Mouse (Mus musculus) liver, embryonic 15.5 days (tissue): ENCODE measurements at regions not wholly inside any gene's neighbourhood (a gene's known extent, or its start where the extent isn't known, plus 50 kb on each side); places are given as distances from the start of the nearest gene placed in this dataset.

Experiments used
- ATAC-seq: fragments of 200-750 bp; cut with Nextera tagmentation; 2 replicates; pipeline ENCODE4 v1.8.0; 2017; ENCODE audit warnings: moderate number of reproducible peaks, mild to moderate bottlenecking, moderate library complexity; ENCODE audit not compliant: insufficient read depth
- H3K27ac ChIP-seq: fragments of 300-500 bp; sonication (generic); replicated peaks from 2 replicates; pipeline ENCODE4 v1.5.1; 2015; ENCODE audit warnings: mild to moderate bottlenecking, inconsistent platforms
- H3K27me3 ChIP-seq: fragments of 300-500 bp; sonication (generic); 2 replicates; pipeline ENCODE4 v1.6.1; 2015; ENCODE audit warnings: mild to moderate bottlenecking, inconsistent platforms
- H3K36me3 ChIP-seq: fragments of 300-500 bp; sonication (generic); replicated peaks from 2 replicates; pipeline ENCODE4 v1.6.1; 2015; ENCODE audit warnings: moderate library complexity, mild to moderate bottlenecking, inconsistent platforms
- H3K4me1 ChIP-seq: fragments of 300-500 bp; sonication (generic); replicated peaks from 2 replicates; pipeline ENCODE4 v1.6.1; 2015; ENCODE audit warnings: inconsistent platforms
- H3K4me2 ChIP-seq: fragments of 300-500 bp; sonication (generic); 2 replicates; pipeline ENCODE4 v1.6.1; 2015; ENCODE audit warnings: moderate library complexity, mild to moderate bottlenecking, inconsistent platforms
- H3K4me3 ChIP-seq: fragments of 300-500 bp; sonication (generic); replicated peaks from 2 replicates; pipeline ENCODE4 v1.5.1; 2015; ENCODE audit warnings: mild to moderate bottlenecking, inconsistent platforms
- H3K9ac ChIP-seq: fragments of 300-500 bp; sonication (generic); 2 replicates; pipeline ENCODE4 v1.6.1; 2015; ENCODE audit warnings: moderate library complexity, mild to moderate bottlenecking, inconsistent platforms
- H3K9me3 ChIP-seq: fragments of 300-500 bp; sonication (generic); replicated peaks from 2 replicates; pipeline ENCODE4 v1.6.1; 2016; ENCODE audit warnings: inconsistent platforms
- WGBS: fragments of 180-500 bp; shearing (Covaris S2); methylation state at CpG from one replicate; pipeline ENCODE4 v1.1.7; 2015; ENCODE audit warnings: mixed read lengths; ENCODE audit not compliant: insufficient replicate concordance; 5-methylcytosine and 5-hydroxymethylcytosine counted together

DNA sequence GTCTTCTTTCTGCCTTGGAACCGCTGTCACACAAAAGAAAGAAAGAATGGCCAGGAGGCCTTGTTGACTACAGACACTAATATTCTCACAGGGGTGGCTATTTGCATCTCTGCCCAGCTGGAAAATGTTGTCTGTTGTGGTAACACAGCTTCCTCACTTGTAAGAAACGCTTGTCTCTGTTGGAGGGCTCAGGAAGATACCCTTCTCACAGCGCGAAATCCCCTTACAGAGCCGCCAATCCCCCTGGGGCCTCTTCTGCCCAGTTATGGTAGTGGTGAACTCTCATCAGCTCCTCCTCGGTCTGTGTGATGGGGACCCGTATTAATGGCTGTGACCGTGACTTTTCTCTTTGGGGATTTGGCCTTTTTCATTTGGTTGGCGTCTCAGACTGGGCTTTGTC is 1022.5 kb downstream of the Adgrl2 start:
- Histone ChIP-seq H3K4me2 (no peak overlapping the region), H3K9me3 (no peaks in the 10 kb centered on the region), H3K27me3 (no peaks in the 10 kb centered on the region), H3K4me1 (no peaks in the 10 kb centered on the region), H3K9ac (no peak overlapping the region), H3K4me3 (no peak overlapping the region), H3K36me3 (no peaks in the 10 kb centered on the region), H3K27ac (no peak overlapping the region)
- WGBS = 60% methylated on average over 9 of the region's 9 CpGs
- ATAC-seq = no peak

DNA sequence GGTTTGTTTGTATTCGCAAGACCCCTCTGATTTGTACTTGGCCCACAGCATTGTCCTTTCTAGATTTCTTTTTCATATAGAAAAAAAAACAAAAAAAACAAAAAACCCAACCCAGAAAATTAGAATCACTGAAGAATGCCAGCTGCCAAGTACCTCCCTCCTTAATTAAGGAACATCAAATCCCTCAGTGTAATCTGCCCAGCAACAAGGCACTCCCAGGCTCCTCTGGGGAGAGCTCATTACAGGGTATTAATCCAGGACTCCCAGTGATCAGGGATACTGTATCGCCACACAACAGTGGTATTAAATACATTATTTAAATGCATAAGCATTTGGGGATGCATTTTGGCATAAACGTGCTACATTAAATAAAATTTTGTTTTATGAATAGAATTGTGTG is 1023.1 kb downstream of the Adgrl2 start:
- ATAC-seq = no peak
- Histone ChIP-seq H3K4me3 (no peak overlapping the region), H3K9ac (no peak overlapping the region), H3K4me1 (no peaks in the 10 kb centered on the region), H3K27me3 (no peaks in the 10 kb centered on the region), H3K9me3 (no peaks in the 10 kb centered on the region), H3K27ac (no peak overlapping the region), H3K36me3 (no peaks in the 10 kb centered on the region), H3K4me2 (no peak overlapping the region)
- WGBS = 73% methylated on average over 3 of the region's 3 CpGs

GRCm38 (mm10) chr3:147966827-147967226 is 1023.5 kb downstream of the Adgrl2 start:
- no peaks in the 10 kb centered on the region for H3K9me3 ChIP-seq
- WGBS = 65% methylated on average over 8 of the region's 8 CpGs
- no peak overlapping the region for H3K9ac ChIP-seq
- H3K4me2 ChIP-seq = no peak overlapping the region
- H3K36me3 ChIP-seq = no peaks in the 10 kb centered on the region
- no peaks in the 10 kb centered on the region for H3K4me1 ChIP-seq
- H3K27ac ChIP-seq = no peak overlapping the region
- ATAC-seq = no peak
- no peaks in the 10 kb centered on the region for H3K27me3 ChIP-seq
- no peak overlapping the region for H3K4me3 ChIP-seq

- no peaks in the 10 kb centered on the region for H3K27me3 ChIP-seq
- ATAC-seq = no peak
- no peak overlapping the region for H3K4me2 ChIP-seq
- no peak overlapping the region for H3K4me3 ChIP-seq
- no peaks in the 10 kb centered on the region for H3K4me1 ChIP-seq
- whole genome bisulfite sequencing = 78% methylated on average over 12 of the region's 12 CpGs
- H3K36me3 ChIP-seq = no peaks in the 10 kb centered on the region
- no peak overlapping the region for H3K9ac ChIP-seq
- no peaks in the 10 kb centered on the region for H3K9me3 ChIP-seq
- no peak overlapping the region for H3K27ac ChIP-seq
These were observed 1024.0 kb downstream of the Adgrl2 start for GRCm38 (mm10) chr3:147966379-147966778.

DNA sequence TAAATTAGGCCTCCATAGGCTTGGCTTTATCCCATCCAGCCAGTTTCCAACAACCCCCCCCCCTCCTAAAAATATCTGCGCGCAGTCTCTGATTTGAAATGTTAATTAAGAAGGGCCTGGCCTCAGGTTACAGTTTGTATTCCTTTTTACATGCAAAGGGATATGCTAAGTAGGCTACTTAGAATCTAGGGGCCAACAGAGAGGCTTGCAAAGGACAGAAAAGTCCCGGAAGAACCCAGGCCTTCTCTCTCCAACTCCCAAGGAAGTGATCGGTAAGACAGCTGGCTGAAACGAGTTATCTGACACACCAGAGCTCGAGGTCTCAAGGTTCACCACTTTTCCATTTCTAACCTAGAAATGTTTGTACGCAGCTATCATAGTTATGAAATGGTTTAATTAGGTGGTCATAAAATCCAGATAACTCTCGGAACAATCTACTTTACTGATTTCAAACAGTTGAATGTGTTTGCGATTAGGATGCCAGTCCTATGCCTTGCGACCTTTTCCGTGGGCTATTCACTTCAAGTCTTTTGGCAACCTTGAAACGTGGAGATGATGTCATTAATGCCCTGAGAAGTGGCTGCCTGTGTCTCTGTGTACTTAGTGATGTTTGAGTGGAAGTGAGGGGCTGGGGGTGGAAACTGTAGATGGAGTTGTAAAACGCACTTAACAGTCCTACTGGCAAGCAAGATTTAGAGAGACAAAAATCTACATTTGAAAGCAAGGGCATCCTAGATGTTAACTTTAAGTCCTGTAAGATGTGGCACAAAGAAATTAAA is 1026.5 kb downstream of the Adgrl2 start:
- H3K4me3 ChIP-seq = no peak overlapping the region
- no peaks in the 10 kb centered on the region for H3K36me3 ChIP-seq
- WGBS = 42% methylated on average over 13 of the region's 13 CpGs
- H3K4me2 ChIP-seq = no peak overlapping the region
- no peak overlapping the region for H3K9ac ChIP-seq
- no peaks in the 10 kb centered on the region for H3K27me3 ChIP-seq
- H3K9me3 ChIP-seq = no peaks in the 10 kb centered on the region
- no peak overlapping the region for H3K27ac ChIP-seq
- no peak for ATAC-seq
- H3K4me1 ChIP-seq = no peaks in the 10 kb centered on the region

- no peak overlapping the region for H3K27ac ChIP-seq
- no peaks in the 10 kb centered on the region for H3K27me3 ChIP-seq
- no peak overlapping the region for H3K4me3 ChIP-seq
- 62% methylated on average over 13 of the region's 13 CpGs for WGBS
- ATAC-seq = no peak
- H3K9ac ChIP-seq = no peak overlapping the region
- no peaks in the 10 kb centered on the region for H3K36me3 ChIP-seq
- H3K4me1 ChIP-seq = no peaks in the 10 kb centered on the region
- no peaks in the 10 kb centered on the region for H3K9me3 ChIP-seq
- no peak overlapping the region for H3K4me2 ChIP-seq
These were observed 1042.2 kb downstream of the Adgrl2 start for GRCm38 (mm10) chr3:147948041-147948592.

DNA sequence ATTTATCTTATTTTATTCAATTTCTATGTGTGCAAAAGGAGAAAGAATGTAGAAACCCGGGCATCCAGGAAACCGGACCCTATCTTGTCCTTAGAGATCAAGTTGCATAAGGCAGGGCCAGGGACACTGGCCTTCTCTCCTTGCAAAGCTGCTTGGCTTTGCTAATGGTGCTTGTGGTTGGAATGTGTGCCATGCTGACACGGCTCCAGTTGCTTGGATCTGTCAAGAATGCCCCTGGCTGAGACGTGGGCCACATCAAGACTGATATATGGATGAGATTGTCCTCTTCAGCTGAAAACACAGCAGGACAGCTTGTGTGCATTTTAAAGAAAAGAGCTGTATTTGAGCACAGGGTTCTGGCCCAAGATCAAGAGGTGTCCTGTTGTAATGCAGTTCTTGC is 1047.0 kb downstream of the Adgrl2 start:
- no peak overlapping the region for H3K27ac ChIP-seq
- H3K27me3 ChIP-seq = no peaks in the 10 kb centered on the region
- H3K4me2 ChIP-seq = no peak overlapping the region
- H3K4me3 ChIP-seq = no peak overlapping the region
- no peak for ATAC-seq
- H3K9ac ChIP-seq = no peak overlapping the region
- H3K36me3 ChIP-seq = no peaks in the 10 kb centered on the region
- no peaks in the 10 kb centered on the region for H3K9me3 ChIP-seq
- no peaks in the 10 kb centered on the region for H3K4me1 ChIP-seq
- WGBS = 57% methylated on average over 4 of the region's 4 CpGs

GRCm38 (mm10) chr3:147930811-147931251 is 1059.5 kb downstream of the Adgrl2 start:
- no peaks in the 10 kb centered on the region for H3K9me3 ChIP-seq
- no peaks in the 10 kb centered on the region for H3K27me3 ChIP-seq
- H3K4me1 ChIP-seq = no peaks in the 10 kb centered on the region
- no peak overlapping the region for H3K4me3 ChIP-seq
- H3K4me2 ChIP-seq = no peak overlapping the region
- H3K36me3 ChIP-seq = no peaks in the 10 kb centered on the region
- no peak overlapping the region for H3K27ac ChIP-seq
- no peak overlapping the region for H3K9ac ChIP-seq
- no peak for ATAC-seq
- 39% methylated on average over 6 of the region's 6 CpGs for WGBS

- Histone ChIP-seq H3K4me2 (no peak overlapping the region), H3K27ac (no peak overlapping the region), H3K36me3 (no peaks in the 10 kb centered on the region), H3K9ac (no peak overlapping the region), H3K27me3 (no peaks in the 10 kb centered on the region), H3K4me3 (no peak overlapping the region), H3K4me1 (no peaks in the 10 kb centered on the region), H3K9me3 (no peaks in the 10 kb centered on the region)
- 63% methylated on average over 2 of the region's 2 CpGs for WGBS
- no peak for ATAC-seq
These were observed 1068.0 kb downstream of the Ttll7 start for GRCm38 (mm10) chr3:147920181-147920580.

DNA sequence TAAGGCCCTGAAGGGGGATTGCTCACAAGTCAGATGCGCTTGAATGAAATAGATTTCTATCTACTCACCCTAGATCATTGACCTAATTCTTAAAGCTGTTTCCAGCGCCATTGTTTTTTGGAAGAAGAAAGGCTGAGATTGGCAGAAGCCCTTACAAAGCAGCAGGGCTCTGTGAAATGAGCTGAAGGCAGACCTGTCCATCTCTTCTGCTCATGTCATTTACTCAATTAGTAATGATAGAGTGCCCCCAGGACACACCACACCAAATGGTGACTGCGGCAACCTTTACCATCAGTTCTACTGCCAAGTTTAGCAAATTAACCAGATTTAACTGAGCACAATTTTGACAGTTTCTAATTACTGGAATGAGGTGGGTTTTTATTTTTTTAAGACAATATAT is 1067.5 kb downstream of the Ttll7 start:
- Histone ChIP-seq H3K27me3 (no peaks in the 10 kb centered on the region), H3K4me3 (no peak overlapping the region), H3K9ac (no peak overlapping the region), H3K36me3 (no peaks in the 10 kb centered on the region), H3K4me2 (no peak overlapping the region), H3K9me3 (no peaks in the 10 kb centered on the region), H3K4me1 (no peaks in the 10 kb centered on the region), H3K27ac (no peak overlapping the region)
- WGBS = 76% methylated on average over 3 of the region's 3 CpGs
- ATAC-seq = no peak

DNA sequence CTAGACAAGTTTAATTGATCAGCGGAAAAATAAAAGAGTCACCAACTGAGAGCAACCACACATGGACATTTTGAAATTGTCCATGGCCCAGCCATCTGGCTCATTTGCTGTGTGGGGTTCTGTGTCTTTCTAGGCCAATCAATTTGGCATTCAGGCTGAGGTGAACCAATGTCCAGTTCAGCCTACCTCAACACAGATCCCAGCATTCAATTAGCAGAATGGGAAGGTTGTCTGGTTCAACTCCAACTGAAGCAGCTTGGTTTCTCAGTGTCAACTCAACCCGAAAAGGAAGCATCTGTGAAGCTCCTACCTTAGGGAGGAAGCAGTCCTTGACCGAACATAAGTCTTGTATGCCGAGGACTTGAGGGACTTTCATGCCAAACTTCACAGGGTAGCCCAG is 1067.0 kb downstream of the Ttll7 start:
- ATAC-seq = no peak
- Histone ChIP-seq H3K4me3 (no peak overlapping the region), H3K4me2 (no peak overlapping the region), H3K4me1 (no peaks in the 10 kb centered on the region), H3K9me3 (no peaks in the 10 kb centered on the region), H3K27ac (no peak overlapping the region), H3K27me3 (no peaks in the 10 kb centered on the region), H3K9ac (no peak overlapping the region), H3K36me3 (no peaks in the 10 kb centered on the region)
- WGBS = 53% methylated on average over 4 of the region's 4 CpGs

DNA sequence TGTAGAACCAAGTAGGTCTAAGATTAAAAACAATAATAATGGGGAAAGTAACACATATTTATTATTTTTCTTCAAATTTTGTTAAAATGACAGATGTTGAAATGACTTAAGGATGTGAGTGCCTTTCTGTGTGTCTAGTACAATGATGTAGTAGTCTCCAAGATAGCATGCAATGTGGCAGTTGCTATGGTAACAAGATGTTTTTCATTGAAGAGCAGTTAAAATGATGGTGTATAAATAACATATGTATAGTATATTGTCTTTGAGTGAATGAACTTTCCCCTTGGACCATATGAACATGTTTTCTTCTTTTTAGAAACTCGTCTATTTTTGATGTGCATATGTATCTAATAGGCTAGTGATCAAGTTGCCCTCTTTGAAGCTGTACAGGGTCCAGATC is 1044.6 kb downstream of the Ttll7 start:
- H3K27ac ChIP-seq = no peak overlapping the region
- WGBS = 29% methylated on average over 1 of the region's 1 CpGs
- no peak for ATAC-seq

More for the DNA sequence above, 1044.6 kb downstream of the Ttll7 start:
- Histone ChIP-seq H3K9me3 (no peaks in the 10 kb centered on the region), H3K4me1 (no peaks in the 10 kb centered on the region), H3K9ac (no peak overlapping the region), H3K4me3 (no peak overlapping the region), H3K27me3 (no peaks in the 10 kb centered on the region), H3K36me3 (no peaks in the 10 kb centered on the region), H3K4me2 (no peak overlapping the region)
